Mouse (Mus musculus): Measurements from ENCODE around the gene 2310033P09Rik.

The 2310033P09Rik gene

DNA sequence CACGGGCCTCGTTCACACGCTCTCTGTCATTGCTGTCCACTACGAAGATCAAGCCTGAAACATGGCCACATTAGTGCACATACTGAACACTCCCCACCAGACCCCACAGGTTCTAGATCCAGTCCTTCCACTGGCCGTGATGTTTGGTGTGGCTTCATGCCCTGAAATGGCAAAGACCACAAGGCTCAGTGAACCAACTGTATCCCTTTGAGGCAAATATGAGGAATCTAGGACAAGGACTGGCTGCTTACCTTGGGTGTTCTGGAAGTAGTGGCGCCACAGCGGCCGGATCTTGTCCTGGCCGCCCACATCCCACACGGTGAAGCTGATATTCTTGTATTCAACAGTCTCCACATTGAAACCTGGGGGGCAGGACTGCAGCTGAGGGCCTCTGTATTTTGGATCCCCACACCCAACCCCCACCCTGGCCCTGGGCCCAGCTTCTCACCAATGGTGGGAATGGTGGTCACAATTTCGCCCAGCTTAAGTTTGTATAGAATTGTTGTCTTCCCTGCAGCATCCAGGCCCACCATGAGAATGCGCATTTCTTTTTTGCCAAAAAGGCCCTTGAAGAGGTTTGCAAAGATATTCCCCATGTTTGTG, 4.9 kb downstream of the 2310033P09Rik start:
- Histone ChIP-seq H3K27me3 (ENCODE audit: control insufficient read depth, insufficient read depth, low read length, poor library complexity, severe bottlenecking) (no peaks in the 10 kb centered on the region), H3K36me3 (ENCODE audit: control insufficient read depth, insufficient read depth, low read length, poor library complexity, severe bottlenecking) (peaks cover 15% of the 10 kb centered on the region)
- DNase-seq (ENCODE audit: low read depth, low spot score): no peak

DNA sequence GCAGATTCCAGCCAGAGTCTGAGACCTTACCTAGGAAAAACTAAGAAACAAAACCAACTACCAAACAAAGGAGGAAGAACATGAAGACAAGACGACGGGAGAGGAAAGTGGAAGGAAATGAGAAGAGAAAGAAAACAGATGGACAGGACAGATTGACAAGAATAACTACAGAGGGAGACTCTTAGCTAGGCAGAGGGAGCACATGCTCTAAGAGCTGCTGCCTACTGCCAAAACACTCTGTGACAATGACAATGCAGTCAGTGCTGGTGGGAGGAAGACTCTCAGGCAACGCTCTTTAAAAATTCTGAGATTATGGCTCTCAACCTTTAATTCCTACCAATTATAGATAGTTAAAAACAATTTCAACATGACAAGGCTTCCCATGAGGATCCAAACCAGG, 8.8 kb downstream of the 2310033P09Rik start:
- Histone ChIP-seq H3K36me3 (ENCODE audit: control insufficient read depth, insufficient read depth, low read length, poor library complexity, severe bottlenecking) (peaks cover 4% of the 10 kb centered on the region; the same call in 1 of the 2 replicates), H3K27me3 (ENCODE audit: control insufficient read depth, insufficient read depth, low read length, poor library complexity, severe bottlenecking) (no peaks in the 10 kb centered on the region)
- no peak for DNase-seq (ENCODE audit: low read depth, low spot score)

DNA sequence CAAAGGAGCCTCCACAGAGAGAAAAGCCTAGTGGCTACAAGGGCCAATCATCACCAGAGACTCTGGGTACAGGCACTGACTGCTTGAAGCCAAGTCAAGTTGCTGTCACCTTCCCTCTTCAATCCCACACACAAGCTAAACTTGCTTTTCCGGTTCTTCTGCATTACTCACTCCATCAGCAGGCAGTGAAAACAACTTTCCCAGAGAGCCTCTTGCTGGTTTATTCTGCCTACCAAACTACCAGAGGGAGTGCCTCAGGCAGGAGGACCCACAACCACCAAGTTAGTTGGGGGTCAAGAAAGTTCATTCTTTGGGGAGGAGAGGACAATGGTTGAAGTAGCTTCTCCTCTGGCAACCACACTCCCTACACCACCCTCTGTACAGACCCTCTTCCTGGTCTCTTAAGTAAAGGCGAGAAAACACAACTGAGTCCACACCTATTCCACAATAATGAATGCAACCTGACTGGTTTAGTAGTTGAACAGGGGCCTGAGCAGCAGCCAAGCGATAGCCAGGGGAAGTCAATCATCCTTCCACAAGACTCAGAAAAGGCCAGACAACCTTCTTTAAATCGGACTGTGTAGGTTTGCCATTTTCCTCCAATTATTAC, 10.4 kb downstream of the 2310033P09Rik start:
- H3K36me3 ChIP-seq (ENCODE audit: control insufficient read depth, insufficient read depth, low read length, poor library complexity, severe bottlenecking): peaks cover 1% of the 10 kb centered on the region; the same call in 1 of the 2 replicates
- no peak for DNase-seq (ENCODE audit: low read depth, low spot score)
- no peaks in the 10 kb centered on the region for H3K27me3 ChIP-seq (ENCODE audit: control insufficient read depth, insufficient read depth, low read length, poor library complexity, severe bottlenecking)

DNA sequence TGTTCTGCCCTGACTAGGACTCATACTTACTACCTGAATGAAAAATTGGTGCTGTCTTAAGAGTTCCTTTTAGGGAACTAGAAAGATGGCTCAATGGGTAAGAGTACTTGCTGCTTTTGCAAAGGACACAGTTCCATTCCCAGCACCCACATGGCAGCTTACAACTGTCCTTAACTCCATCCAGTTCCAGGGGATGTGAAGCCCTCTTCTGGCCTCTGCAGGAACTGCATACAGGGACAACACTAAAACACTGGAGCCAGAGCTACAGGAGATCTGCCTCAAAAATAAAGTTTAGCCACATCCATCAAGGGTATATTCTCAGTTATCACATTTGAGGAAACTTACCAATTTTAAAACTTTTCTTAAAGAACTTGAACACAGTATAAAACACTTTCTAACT, 10.9 kb downstream of the 2310033P09Rik start:
- Histone ChIP-seq H3K36me3 (ENCODE audit: control insufficient read depth, insufficient read depth, low read length, poor library complexity, severe bottlenecking) (no peaks in the 10 kb centered on the region), H3K27me3 (ENCODE audit: control insufficient read depth, insufficient read depth, low read length, poor library complexity, severe bottlenecking) (no peaks in the 10 kb centered on the region)
- DNase-seq (ENCODE audit: low read depth, low spot score): peak; percentile 70

DNA sequence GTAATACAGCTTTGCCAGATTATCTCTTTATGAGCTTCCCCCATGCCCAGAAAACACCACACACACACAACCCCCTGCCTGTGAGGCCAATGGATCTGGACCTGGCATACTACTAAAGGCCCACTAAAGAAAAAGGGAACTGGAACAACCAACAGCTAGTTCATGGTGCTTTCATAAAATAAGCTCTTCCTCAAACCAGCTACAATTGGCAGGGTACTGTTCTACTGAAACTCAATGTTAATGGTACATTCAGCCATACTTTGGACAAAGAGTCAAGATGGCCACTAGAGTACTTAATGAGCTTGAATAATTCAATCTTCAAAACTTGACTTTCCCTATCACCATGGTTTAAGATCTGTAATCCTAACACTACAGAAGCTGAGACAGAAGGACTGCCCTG, 13.5 kb downstream of the 2310033P09Rik start:
- H3K36me3 ChIP-seq (ENCODE audit: control insufficient read depth, insufficient read depth, low read length, poor library complexity, severe bottlenecking): no peaks in the 10 kb centered on the region
- no peaks in the 10 kb centered on the region for H3K27me3 ChIP-seq (ENCODE audit: control insufficient read depth, insufficient read depth, low read length, poor library complexity, severe bottlenecking)
- peak; percentile 62 for DNase-seq (ENCODE audit: low read depth, low spot score)

DNA sequence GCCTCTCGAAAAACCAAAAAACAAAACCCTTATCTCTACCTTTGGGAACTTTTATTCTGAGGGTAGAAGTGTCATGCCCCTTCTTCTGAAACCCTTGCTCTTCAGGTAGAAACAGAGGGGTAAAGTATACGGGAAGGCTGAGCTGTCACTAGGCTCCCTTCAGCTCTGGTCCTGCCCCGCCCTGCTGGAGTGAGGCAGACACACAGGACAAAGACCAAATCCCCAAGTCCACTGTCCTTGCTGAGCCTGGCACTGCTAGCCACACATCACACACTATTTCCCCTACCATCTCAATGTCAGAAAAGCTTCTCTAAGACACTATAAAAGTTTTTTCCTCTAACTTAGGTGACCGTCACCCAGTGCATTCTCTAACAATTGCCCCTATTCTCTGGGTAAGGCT, 14.2 kb downstream of the 2310033P09Rik start:
- Histone ChIP-seq H3K27me3 (ENCODE audit: control insufficient read depth, insufficient read depth, low read length, poor library complexity, severe bottlenecking) (no peaks in the 10 kb centered on the region), H3K36me3 (ENCODE audit: control insufficient read depth, insufficient read depth, low read length, poor library complexity, severe bottlenecking) (no peaks in the 10 kb centered on the region)
- no peak for DNase-seq (ENCODE audit: low read depth, low spot score)

DNA sequence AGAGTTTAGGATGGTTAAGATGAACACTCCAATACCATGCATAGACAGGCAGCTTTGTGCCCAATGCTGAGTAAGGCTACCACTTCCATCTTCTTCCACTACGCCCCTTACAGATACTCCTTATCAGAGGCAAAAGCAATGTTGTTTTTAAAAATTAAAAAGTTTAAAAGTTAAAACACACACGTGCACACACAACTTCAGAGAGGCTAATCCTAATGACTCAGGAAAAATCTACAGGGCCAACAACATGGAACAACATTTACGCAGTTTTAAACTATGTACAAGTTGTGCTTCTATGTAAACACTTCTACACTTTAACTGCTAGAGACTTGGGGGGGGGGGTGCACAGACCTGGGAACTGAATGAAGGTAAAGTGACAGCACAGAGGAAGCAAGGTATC, 15.9 kb downstream of the 2310033P09Rik start:
- no peak for DNase-seq (ENCODE audit: low read depth, low spot score)
- H3K27me3 ChIP-seq (ENCODE audit: control insufficient read depth, insufficient read depth, low read length, poor library complexity, severe bottlenecking): no peaks in the 10 kb centered on the region

DNA sequence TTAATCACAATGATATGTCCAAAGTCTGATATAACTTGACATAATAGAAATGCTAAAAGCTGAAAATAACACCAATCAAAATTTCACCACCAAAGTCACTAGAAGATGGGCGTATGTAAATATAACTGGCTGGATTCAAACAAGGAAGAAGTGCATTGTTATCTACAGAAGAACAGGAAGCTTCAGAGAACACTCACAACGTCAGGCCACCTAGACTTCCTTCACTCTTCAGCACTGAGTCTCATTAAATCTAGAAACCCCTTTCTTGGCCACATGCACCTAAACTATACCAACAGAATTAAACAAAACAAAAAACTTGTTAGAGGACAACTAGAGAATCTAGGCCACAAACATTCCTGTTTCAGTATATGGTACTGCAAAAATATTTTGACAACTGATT, 16.3 kb downstream of the 2310033P09Rik start:
- DNase-seq (ENCODE audit: low read depth, low spot score): peak; percentile 47
- H3K36me3 ChIP-seq (ENCODE audit: control insufficient read depth, insufficient read depth, low read length, poor library complexity, severe bottlenecking): no peaks in the 10 kb centered on the region
- no peaks in the 10 kb centered on the region for H3K27me3 ChIP-seq (ENCODE audit: control insufficient read depth, insufficient read depth, low read length, poor library complexity, severe bottlenecking)

More for the DNA sequence above, 15.9 kb downstream of the 2310033P09Rik start:
- no peaks in the 10 kb centered on the region for H3K36me3 ChIP-seq (ENCODE audit: control insufficient read depth, insufficient read depth, low read length, poor library complexity, severe bottlenecking)

DNA sequence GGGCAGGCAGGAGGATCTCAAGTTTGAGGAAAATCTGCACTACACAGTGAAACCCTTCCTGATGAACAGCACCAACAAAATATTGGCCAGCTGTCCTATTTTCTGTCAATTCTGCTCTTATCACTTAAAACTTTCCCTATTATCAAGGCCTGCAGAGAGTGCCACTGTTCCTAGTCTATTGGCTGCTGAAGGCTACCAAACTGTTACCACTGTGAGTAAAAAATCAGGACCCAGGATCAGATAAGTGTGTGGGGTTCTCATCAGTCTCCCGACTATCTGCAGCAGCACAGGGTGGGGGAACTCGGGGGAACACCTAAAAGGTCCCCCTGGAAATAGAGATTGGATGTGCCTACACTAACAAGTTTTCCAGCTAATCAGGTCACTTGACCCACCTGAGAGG, 17.0 kb downstream of the 2310033P09Rik start:
- Histone ChIP-seq H3K36me3 (ENCODE audit: control insufficient read depth, insufficient read depth, low read length, poor library complexity, severe bottlenecking) (no peaks in the 10 kb centered on the region), H3K27me3 (ENCODE audit: control insufficient read depth, insufficient read depth, low read length, poor library complexity, severe bottlenecking) (no peaks in the 10 kb centered on the region)
- no peak for DNase-seq (ENCODE audit: low read depth, low spot score)

DNA sequence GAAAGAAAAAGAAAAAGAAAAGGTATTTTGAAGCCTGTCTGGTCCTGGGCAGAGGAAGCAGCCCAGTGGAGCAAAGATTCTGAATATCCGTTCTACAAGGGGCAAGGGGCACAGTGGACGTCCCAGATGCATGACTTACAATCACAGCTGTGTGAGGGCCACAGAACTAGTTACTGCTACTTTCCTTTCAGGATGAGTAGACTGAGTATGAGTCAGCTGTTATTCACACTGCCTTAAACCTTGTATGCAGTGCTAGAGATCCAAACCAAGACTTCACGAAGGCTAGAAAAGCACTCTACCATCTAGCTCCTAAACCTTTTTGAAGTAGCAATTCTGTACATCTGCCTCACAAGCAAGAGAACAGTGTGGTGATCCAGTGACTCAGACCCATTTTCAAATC, 18.1 kb downstream of the 2310033P09Rik start:
- Histone ChIP-seq H3K27me3 (ENCODE audit: control insufficient read depth, insufficient read depth, low read length, poor library complexity, severe bottlenecking) (no peaks in the 10 kb centered on the region), H3K36me3 (ENCODE audit: control insufficient read depth, insufficient read depth, low read length, poor library complexity, severe bottlenecking) (no peaks in the 10 kb centered on the region)
- DNase-seq (ENCODE audit: low read depth, low spot score): no peak

DNA sequence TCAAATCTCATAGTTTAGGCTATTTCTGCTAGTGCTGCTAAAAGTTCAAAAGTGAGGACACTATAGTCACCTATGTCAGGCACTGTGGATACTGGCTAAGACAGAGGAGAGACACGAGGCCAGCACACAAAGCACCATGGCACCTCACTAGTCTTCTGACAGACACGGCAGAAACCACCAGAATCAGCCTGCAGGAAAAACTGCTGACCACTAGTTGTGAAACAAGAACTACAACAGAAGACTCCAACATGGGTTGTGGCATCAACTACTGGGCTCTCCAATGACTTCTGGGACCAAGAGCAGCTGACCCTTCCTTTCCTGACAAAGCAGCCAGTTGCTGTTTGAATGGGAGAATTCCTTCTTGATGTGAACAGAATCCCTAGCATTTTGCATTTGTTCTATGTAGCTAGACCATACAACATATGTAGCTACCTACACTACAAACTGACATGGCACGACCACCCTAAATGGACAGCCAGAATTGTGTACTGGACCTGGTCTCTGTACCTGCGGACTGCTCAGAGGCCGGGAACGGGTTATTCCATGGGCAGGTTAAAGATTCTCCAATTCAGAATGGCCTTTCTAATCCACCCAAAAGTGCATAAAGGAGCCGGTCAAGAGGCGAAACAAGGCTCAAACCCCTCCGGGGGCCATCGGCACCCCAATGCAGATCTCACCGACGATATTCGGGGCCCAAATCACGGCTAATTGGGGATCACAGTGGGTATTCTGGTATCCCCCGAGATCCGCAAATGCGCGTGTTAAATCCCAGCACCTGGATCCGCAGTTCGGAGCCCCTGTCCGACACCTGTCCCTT, 18.9 kb downstream of the 2310033P09Rik start:
- DNase-seq (ENCODE audit: low read depth, low spot score): peak; percentile 38
- no peaks in the 10 kb centered on the region for H3K36me3 ChIP-seq (ENCODE audit: control insufficient read depth, insufficient read depth, low read length, poor library complexity, severe bottlenecking)
- no peaks in the 10 kb centered on the region for H3K27me3 ChIP-seq (ENCODE audit: control insufficient read depth, insufficient read depth, low read length, poor library complexity, severe bottlenecking)

DNA sequence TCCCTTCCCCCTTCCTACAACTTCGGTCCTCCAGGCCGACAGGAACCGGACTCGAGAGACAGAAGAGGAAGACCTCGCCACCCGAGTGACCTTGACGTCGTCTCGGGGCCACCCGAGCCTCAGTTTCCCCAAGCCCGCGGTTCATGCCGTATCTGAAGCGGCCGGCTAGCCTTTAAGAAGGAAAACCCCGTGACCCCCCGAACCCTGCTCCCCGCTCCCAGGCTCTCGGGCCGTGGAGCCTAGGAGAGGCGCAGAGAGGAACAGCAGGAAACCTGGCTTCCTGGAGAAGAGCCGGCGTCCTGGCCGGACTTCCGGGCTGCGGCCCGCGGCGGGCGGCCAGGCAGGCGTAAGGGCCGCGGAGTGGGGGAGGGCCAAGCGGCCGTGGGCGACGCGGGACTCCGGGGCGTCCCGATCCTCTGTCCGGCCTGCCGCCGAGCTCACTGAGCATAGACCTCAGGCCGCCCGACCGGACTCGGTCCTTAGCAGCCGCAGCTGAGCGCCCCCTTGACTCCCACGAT, 19.5 kb downstream of the 2310033P09Rik start:
- H3K36me3 ChIP-seq (ENCODE audit: control insufficient read depth, insufficient read depth, low read length, poor library complexity, severe bottlenecking): no peaks in the 10 kb centered on the region
- DNase-seq (ENCODE audit: low read depth, low spot score): peak; percentile 31
- H3K27me3 ChIP-seq (ENCODE audit: control insufficient read depth, insufficient read depth, low read length, poor library complexity, severe bottlenecking): no peaks in the 10 kb centered on the region

DNA sequence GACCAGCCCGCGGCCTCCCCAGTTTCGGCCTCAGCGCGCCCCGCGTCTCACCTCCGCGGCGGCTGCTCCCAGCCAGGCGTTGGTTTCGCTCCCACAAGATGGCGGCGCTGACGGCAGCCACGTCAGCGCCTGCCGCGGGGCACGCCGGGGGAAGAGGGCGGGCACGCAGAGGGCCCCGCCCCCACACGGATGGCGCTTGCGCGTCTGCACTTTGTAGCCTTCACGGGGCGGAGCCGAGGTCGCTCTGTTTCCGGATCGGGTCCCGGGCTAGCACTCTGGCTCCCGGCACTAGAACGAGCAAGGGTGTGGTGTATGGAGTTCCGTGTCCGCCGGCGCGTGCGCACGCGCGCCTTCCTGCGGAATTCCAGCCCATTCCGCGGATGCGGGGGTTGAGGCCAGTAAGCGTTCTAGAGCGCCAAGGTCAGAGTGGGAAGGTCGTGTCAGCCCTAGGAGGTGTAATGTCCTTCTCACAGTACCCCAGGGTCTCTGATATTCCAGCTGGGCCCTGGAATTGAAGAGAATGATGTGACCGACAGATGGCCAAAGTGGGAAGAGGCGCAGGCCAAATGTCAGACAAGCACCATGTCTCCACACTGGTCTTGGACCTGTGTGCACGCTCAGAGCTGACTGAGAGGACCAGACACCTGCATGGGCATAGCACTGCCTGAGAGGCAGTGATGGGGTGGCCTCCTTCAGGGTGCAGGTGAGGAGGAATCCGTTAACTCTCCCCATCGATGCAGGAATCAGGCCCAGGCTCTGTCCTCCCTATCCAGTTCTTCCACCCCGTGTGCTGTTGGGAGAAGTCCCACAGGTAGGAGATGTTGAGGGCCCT, 20.2 kb downstream of the 2310033P09Rik start, which contains the start of gene Arf1:
TSS of gene Arf1 (minus strand) at position 149 of the 832 bp plus-strand sequence.
- Histone ChIP-seq H3K27me3 (ENCODE audit: control insufficient read depth, insufficient read depth, low read length, poor library complexity, severe bottlenecking) (no peaks in the 10 kb centered on the region), H3K36me3 (ENCODE audit: control insufficient read depth, insufficient read depth, low read length, poor library complexity, severe bottlenecking) (no peaks in the 10 kb centered on the region)
- DNase-seq (ENCODE audit: low read depth, low spot score): peak; percentile 97

DNA sequence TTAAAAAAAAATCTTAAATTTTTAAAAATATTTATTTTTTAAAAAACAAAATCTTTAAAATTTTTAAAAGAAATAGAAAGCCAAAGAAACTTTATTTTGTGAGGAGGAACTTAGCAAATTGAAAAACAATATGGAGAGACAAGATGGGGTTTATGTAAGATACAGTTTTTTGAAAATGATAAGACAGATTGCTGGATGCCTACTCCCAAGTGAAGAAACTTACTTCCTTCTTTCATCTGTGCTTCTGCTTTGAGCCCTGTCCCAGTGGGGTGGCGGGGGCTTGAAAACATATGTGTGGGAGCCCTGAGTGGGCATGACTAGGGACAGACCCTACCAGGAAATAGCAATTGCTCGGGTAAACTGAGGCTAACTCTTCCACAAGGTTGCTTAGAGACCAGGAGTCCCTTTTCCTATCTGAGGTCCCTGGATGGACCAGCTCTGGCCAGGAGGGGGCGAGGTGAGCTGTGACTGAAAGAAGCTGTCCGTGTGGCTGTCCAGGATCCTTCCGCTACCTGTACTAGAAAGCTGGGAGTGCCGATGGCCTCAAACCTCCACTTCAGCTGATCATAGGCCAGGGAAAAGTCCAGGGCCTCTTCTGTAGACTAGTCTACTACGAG, 22.1 kb downstream of the 2310033P09Rik start:
- peak; percentile 68 for DNase-seq (ENCODE audit: low read depth, low spot score)
- Histone ChIP-seq H3K36me3 (ENCODE audit: control insufficient read depth, insufficient read depth, low read length, poor library complexity, severe bottlenecking) (no peaks in the 10 kb centered on the region), H3K27me3 (ENCODE audit: control insufficient read depth, insufficient read depth, low read length, poor library complexity, severe bottlenecking) (no peaks in the 10 kb centered on the region)
